Mouse (Mus musculus): ENCODE measurements around the gene Polr2e.
A peak's percentile ranks its signal among the peaks of the same experiment; 100 is the strongest.

Polr2e gene

GRCm38 (mm10) chr10:80016511-80016910 lies 23.1 kb downstream of the Polr2e start, which contains the start of gene Arhgap45:
Arhgap45 (plus strand) TSS chr10:80016653.
- DNase-seq = peak; percentile 79 to 85

GRCm38 (mm10) chr10:80015583-80015982 lies 24.0 kb downstream of the Polr2e start:
- no peak for DNase-seq

- peak in 1 of 2 experiments; percentile 36 for DNase-seq
Observed at GRCm38 (mm10) chr10:80014484-80015290, 24.9 kb downstream of the Polr2e start.

- no peak for DNase-seq
Observed at GRCm38 (mm10) chr10:80013609-80014008, 26.0 kb downstream of the Polr2e start.

- DNase-seq = no peak
Observed at GRCm38 (mm10) chr10:80011740-80012139, 27.9 kb downstream of the Polr2e start.

- no peak for DNase-seq
Observed at GRCm38 (mm10) chr10:80004233-80004705, 35.3 kb downstream of the Polr2e start.

- DNase-seq = no peak
Observed at GRCm38 (mm10) chr10:80003374-80004232, 36.0 kb downstream of the Polr2e start.

GRCm38 (mm10) chr10:80002829-80003228 lies 36.8 kb downstream of the Polr2e start:
- DNase-seq = no peak

- DNase-seq = no peak
Observed at GRCm38 (mm10) chr10:80001945-80002344, 37.6 kb downstream of the Polr2e start.

GRCm38 (mm10) chr10:79997819-79998218 lies 41.8 kb downstream of the Polr2e start:
- DNase-seq = no peak

- peak; percentile 37 to 45 for DNase-seq
Observed at GRCm38 (mm10) chr10:79997034-79997760, 42.4 kb downstream of the Polr2e start.

GRCm38 (mm10) chr10:79996272-79997033 lies 43.1 kb downstream of the Polr2e start, which contains the start of gene Abca7:
Abca7 (plus strand) TSS chr10:79996494.
- peak; percentile 97 to 98 for DNase-seq

- no peak for DNase-seq
Observed at GRCm38 (mm10) chr10:79995636-79996035, 44.0 kb downstream of the Polr2e start.

- peak in 1 of 2 experiments; percentile 18 for DNase-seq
Observed at GRCm38 (mm10) chr10:79994397-79995115, 45.0 kb downstream of the Polr2e start.

- DNase-seq = peak; percentile 40 to 44
Observed at GRCm38 (mm10) chr10:79991548-79991947, 48.0 kb downstream of the Polr2e start.

- no peak for DNase-seq
Observed at GRCm38 (mm10) chr10:79991099-79991498, 48.5 kb downstream of the Polr2e start.

GRCm38 (mm10) chr10:79989870-79990269 lies 49.7 kb downstream of the Polr2e start:
- no peak for DNase-seq

GRCm38 (mm10) chr10:79989272-79989786 lies 50.3 kb downstream of the Polr2e start:
- DNase-seq = no peak

- DNase-seq = peak; percentile 64 to 68
Observed at GRCm38 (mm10) chr10:79988506-79989271, 50.9 kb downstream of the Polr2e start, which contains the start of gene Cnn2. Cnn2 (plus strand) TSS chr10:79988584.

All from B cell, adult 2 months (primary cell).